Mouse (Mus musculus) neural tube, embryonic 12.5 days (tissue): Measurements from ENCODE around the gene Fsd1l. TPM values are rescaled to one million over a fixed set of nuclear protein-coding genes. Genes with fewer than 3 reads are reported as not detected.
"Not testable (repeated sequence)": the region's sequence is repeated elsewhere in the genome, so short reads cannot be mapped to it uniquely, and the experiment has no call there.

Experiments
- ATAC-seq: fragments of 200-750 bp; cut with Nextera tagmentation; 2 replicates; pipeline ENCODE4 v1.8.0; 2017; ENCODE audit warnings: low read depth, mild to moderate bottlenecking, moderate TSS enrichment, moderate library complexity; ENCODE audit not compliant: low FRiP score
- H3K27ac ChIP-seq: fragments of 300-500 bp; sonication (generic); 2 replicates; pipeline ENCODE4 v1.5.1; 2016
- H3K27me3 ChIP-seq: fragments of 300-500 bp; sonication (generic); replicated peaks from 2 replicates; pipeline ENCODE4 v1.6.1; 2016; ENCODE audit warnings: mild to moderate bottlenecking
- H3K36me3 ChIP-seq: fragments of 300-500 bp; sonication (generic); 2 replicates; pipeline ENCODE4 v1.6.1; 2016; ENCODE audit warnings: mild to moderate bottlenecking
- H3K4me1 ChIP-seq: fragments of 300-500 bp; sonication (generic); 2 replicates; pipeline ENCODE4 v1.6.1; 2016
- H3K4me2 ChIP-seq: fragments of 300-500 bp; sonication (generic); replicated peaks from 2 replicates; pipeline ENCODE4 v1.6.1; 2016; ENCODE audit warnings: mild to moderate bottlenecking
- H3K4me3 ChIP-seq: fragments of 300-500 bp; sonication (generic); 2 replicates; pipeline ENCODE4 v1.5.1; 2016
- H3K9ac ChIP-seq: fragments of 300-500 bp; sonication (generic); 2 replicates; pipeline ENCODE4 v1.6.1; 2016; ENCODE audit warnings: mild to moderate bottlenecking
- H3K9me3 ChIP-seq: fragments of 300-500 bp; sonication (generic); 2 replicates; pipeline ENCODE4 v1.6.1; 2016; ENCODE audit warnings: mild to moderate bottlenecking
- WGBS: fragments of 180-500 bp; shearing (Covaris S2); methylation state at CpG from one replicate; pipeline ENCODE4 v1.1.7; 2016; 5-methylcytosine and 5-hydroxymethylcytosine counted together
- polyA plus RNA-seq: library from polyadenylated mRNA; unstranded; fragments of >200 nt; fragmentation: Nextera tagmentation; extraction: Ambion mirVana; gene quantifications from 2 replicates; pipeline ENCODE4 v1.2.1, GENCODE M21; 2016

Fsd1l gene
- polyA plus RNA-seq, 1 experiment from 2014 or later: 27.2 TPM

- no peak overlapping the region for H3K4me2 ChIP-seq
- no peak for ATAC-seq
These were observed 84.7 kb downstream of the Fsd1l start for GRCm38 (mm10) chr4:53715977-53716376.

GRCm38 (mm10) chr4:53717546-53717945, 86.3 kb downstream of the Fsd1l start:
- WGBS: 87% methylated on average over 4 of the region's 4 CpGs

More at GRCm38 (mm10) chr4:53715977-53716376, 84.7 kb downstream of the Fsd1l start:
- peaks cover 6% of the 10 kb centered on the region; the same call in 1 of the 2 replicates for H3K36me3 ChIP-seq
- no peaks in the 10 kb centered on the region for H3K9me3 ChIP-seq
- peaks cover 9% of the 10 kb centered on the region for H3K4me1 ChIP-seq
- H3K27me3 ChIP-seq: no peaks in the 10 kb centered on the region
- no peak overlapping the region for H3K27ac ChIP-seq
- H3K9ac ChIP-seq: no peak overlapping the region
- no peak overlapping the region for H3K4me3 ChIP-seq

GRCm38 (mm10) chr4:53718261-53718660, 87.0 kb downstream of the Fsd1l start:
- H3K9ac ChIP-seq: no peak overlapping the region
- no peak overlapping the region for H3K27ac ChIP-seq
- ATAC-seq: no peak
- H3K4me3 ChIP-seq: no peak overlapping the region
- no peaks in the 10 kb centered on the region for H3K27me3 ChIP-seq
- H3K4me1 ChIP-seq: peaks cover 9% of the 10 kb centered on the region
- no peak overlapping the region for H3K4me2 ChIP-seq
- H3K36me3 ChIP-seq: peaks cover 14% of the 10 kb centered on the region; the same call in 1 of the 2 replicates
- WGBS: 87% methylated on average over 5 of the region's 5 CpGs
- H3K9me3 ChIP-seq: no peaks in the 10 kb centered on the region

More at GRCm38 (mm10) chr4:53717546-53717945, 86.3 kb downstream of the Fsd1l start:
- Histone ChIP-seq H3K4me1 (peaks cover 9% of the 10 kb centered on the region), H3K4me3 (no peak overlapping the region), H3K27me3 (no peaks in the 10 kb centered on the region), H3K27ac (no peak overlapping the region), H3K9me3 (no peaks in the 10 kb centered on the region), H3K36me3 (peaks cover 14% of the 10 kb centered on the region; the same call in 1 of the 2 replicates), H3K9ac (no peak overlapping the region), H3K4me2 (no peak overlapping the region)
- ATAC-seq: no peak

GRCm38 (mm10) chr4:53722506-53722905, 91.2 kb downstream of the Fsd1l start:
- Histone ChIP-seq H3K9me3 (no peaks in the 10 kb centered on the region), H3K9ac (no peak overlapping the region), H3K36me3 (peaks cover 28% of the 10 kb centered on the region; the same call in 1 of the 2 replicates), H3K27me3 (no peaks in the 10 kb centered on the region), H3K27ac (no peak overlapping the region), H3K4me1 (no peaks in the 10 kb centered on the region), H3K4me2 (no peak overlapping the region), H3K4me3 (no peak overlapping the region)
- no peak for ATAC-seq
- WGBS: 91% methylated on average over 4 of the region's 4 CpGs

GRCm38 (mm10) chr4:53726100-53726499, 94.8 kb downstream of the Fsd1l start:
- H3K27me3 ChIP-seq, H3K4me2 ChIP-seq, H3K9ac ChIP-seq, H3K4me1 ChIP-seq, H3K27ac ChIP-seq, H3K4me3 ChIP-seq, H3K9me3 ChIP-seq, ATAC-seq: not testable (repeated sequence)
- H3K36me3 ChIP-seq: peaks cover 31% of the 10 kb centered on the region
- WGBS: 93% methylated on average over 2 of the region's 2 CpGs

- Histone ChIP-seq H3K4me1 (no peaks in the 10 kb centered on the region), H3K27ac (no peak overlapping the region), H3K9ac (no peak overlapping the region), H3K4me3 (no peak overlapping the region), H3K9me3 (no peaks in the 10 kb centered on the region), H3K36me3 (peaks cover 33% of the 10 kb centered on the region), H3K27me3 (no peaks in the 10 kb centered on the region), H3K4me2 (no peak overlapping the region)
- 98% methylated on average over 1 of the region's 1 CpGs for WGBS
- ATAC-seq: no peak
These were observed 96.8 kb downstream of the Fsd1l start for GRCm38 (mm10) chr4:53728121-53728520.

- Histone ChIP-seq H3K9me3 (no peaks in the 10 kb centered on the region), H3K9ac (no peak overlapping the region), H3K4me3 (no peak overlapping the region), H3K27ac (no peak overlapping the region), H3K4me1 (no peaks in the 10 kb centered on the region), H3K36me3 (peaks cover 42% of the 10 kb centered on the region), H3K4me2 (no peak overlapping the region), H3K27me3 (no peaks in the 10 kb centered on the region)
- WGBS: 47% methylated on average over 6 of the region's 6 CpGs
- peak; percentile 44; the same call in 1 of the 2 replicates for ATAC-seq
These were observed 107.8 kb downstream of the Fsd1l start for GRCm38 (mm10) chr4:53738956-53739616.

- Histone ChIP-seq H3K4me1 (no peaks in the 10 kb centered on the region), H3K36me3 (peaks cover 26% of the 10 kb centered on the region), H3K4me2 (no peak overlapping the region), H3K4me3 (no peak overlapping the region), H3K27ac (no peak overlapping the region), H3K9ac (no peak overlapping the region), H3K9me3 (no peaks in the 10 kb centered on the region), H3K27me3 (no peaks in the 10 kb centered on the region)
- ATAC-seq: no peak
These were observed 118.6 kb downstream of the Fsd1l start for GRCm38 (mm10) chr4:53749831-53750230.

- Histone ChIP-seq H3K4me3 (no peak overlapping the region), H3K36me3 (peaks cover 26% of the 10 kb centered on the region), H3K9ac (no peak overlapping the region), H3K27ac (no peak overlapping the region), H3K4me2 (no peak overlapping the region), H3K4me1 (no peaks in the 10 kb centered on the region), H3K9me3 (no peaks in the 10 kb centered on the region), H3K27me3 (no peaks in the 10 kb centered on the region)
- no peak for ATAC-seq
- 86% methylated on average over 16 of the region's 16 CpGs for whole genome bisulfite sequencing
These were observed 119.3 kb downstream of the Fsd1l start for GRCm38 (mm10) chr4:53750391-53751120.

Other genes starting within 250 kb of the Fsd1l start
- 17.0 and 17.6 TPM in 2 replicates for gene Slc44a1, start 191.1 kb upstream of the Fsd1l start, polyA plus RNA-seq
- gene Fktn, start 82.5 kb downstream of the Fsd1l start, polyA plus RNA-seq: 21.4 and 22.2 TPM in 2 replicates
- 0.13 and 0.27 TPM in 2 replicates for gene Tal2, start 148.2 kb downstream of the Fsd1l start, polyA plus RNA-seq
- 5.3 and 5.4 TPM in 2 replicates for gene Tmem38b, start 194.6 kb downstream of the Fsd1l start, polyA plus RNA-seq